Mouse (Mus musculus) kidney, embryonic 16.5 days (tissue): ENCODE results near the gene Gm16485. TPM values are rescaled to one million over a fixed set of nuclear protein-coding genes. Genes with fewer than 3 reads are reported as not detected.

ENCODE experiments used
- ATAC-seq: fragments of 200-750 bp; cut with Nextera tagmentation; 2 replicates; pipeline ENCODE4 v1.8.0; 2017; ENCODE audit warnings: moderate TSS enrichment; ENCODE audit not compliant: low FRiP score, low TSS enrichment
- H3K27ac ChIP-seq: fragments of 300-500 bp; sonication (generic); 2 replicates; pipeline ENCODE4 v1.5.1; 2014; ENCODE audit warnings: low read length
- H3K27me3 ChIP-seq: fragments of 300-500 bp; sonication (generic); 2 replicates; pipeline ENCODE4 v1.6.1; 2014; ENCODE audit warnings: low read length, control low read depth, mixed read lengths; ENCODE audit not compliant: insufficient read depth
- H3K36me3 ChIP-seq: fragments of 300-500 bp; sonication (generic); 2 replicates; pipeline ENCODE4 v1.6.1; 2014; ENCODE audit warnings: low read length, control low read depth, mixed read lengths; ENCODE audit not compliant: insufficient read depth
- H3K4me1 ChIP-seq: fragments of 300-500 bp; sonication (generic); 2 replicates; pipeline ENCODE4 v1.6.1; 2014; ENCODE audit warnings: low read length, control low read depth, mixed read lengths; ENCODE audit not compliant: insufficient read depth
- H3K4me2 ChIP-seq: fragments of 300-500 bp; sonication (generic); replicated peaks from 2 replicates; pipeline ENCODE4 v1.6.1; 2014; ENCODE audit warnings: low read depth, low read length
- H3K4me3 ChIP-seq: fragments of 300-500 bp; sonication (generic); 2 replicates; pipeline ENCODE4 v1.5.1; 2014; ENCODE audit warnings: mild to moderate bottlenecking, low read length
- H3K9ac ChIP-seq: fragments of 300-500 bp; sonication (generic); replicated peaks from 2 replicates; pipeline ENCODE4 v1.6.1; 2014; ENCODE audit warnings: low read length
- H3K9me3 ChIP-seq: fragments of 300-500 bp; sonication (generic); 2 replicates; pipeline ENCODE4 v1.6.1; 2016; ENCODE audit warnings: low read length, control low read depth
- WGBS: fragments of 180-500 bp; shearing (Covaris S2); extraction: QIAGEN DNeasy Blood & Tissue Kit; methylation state at CpG from one replicate; pipeline ENCODE4 v1.1.7; 2014; 5-methylcytosine and 5-hydroxymethylcytosine counted together
- polyA plus RNA-seq: library from polyadenylated mRNA; unstranded; fragments of >200 nt; fragmentation: Nextera tagmentation; extraction: Ambion mirVana; gene quantifications from 2 replicates; pipeline ENCODE4 v1.2.1, GENCODE M21; 2015

The Gm16485 gene
- polyA plus RNA-seq, 1 experiment from 2014 or later: 0.25 TPM

GRCm38 (mm10) chr9:9015108-9015507, 43.5 kb downstream of the Gm16485 start:
- H3K4me3 ChIP-seq: no peak overlapping the region
- no peak overlapping the region for H3K9ac ChIP-seq
- no peak overlapping the region for H3K27ac ChIP-seq
- H3K27me3 ChIP-seq: no peaks in the 10 kb centered on the region
- peaks cover 23% of the 10 kb centered on the region for H3K36me3 ChIP-seq
- no peak for ATAC-seq
- WGBS: 92% methylated on average over 2 of the region's 2 CpGs
- no peaks in the 10 kb centered on the region for H3K4me1 ChIP-seq
- H3K4me2 ChIP-seq: no peak overlapping the region
- H3K9me3 ChIP-seq: no peaks in the 10 kb centered on the region

Other genes with a start within 250 kb of the Gm16485 start
- gene Pgr, start 72.0 kb upstream of the Gm16485 start, polyA plus RNA-seq: 0.98 and 1.3 TPM in 2 replicates